Mouse (Mus musculus) left cerebral cortex, postnatal 4 days (tissue): ENCODE data around the gene Igfbp3. TPM values are rescaled to one million over a fixed set of nuclear protein-coding genes. Genes with fewer than 3 reads are reported as not detected.
"Not testable (repeated sequence)": the region's sequence is repeated elsewhere in the genome, so short reads cannot be mapped to it uniquely, and the experiment has no call there.

Experiments used
- DNase-seq: peaks from one replicate; pipeline ENCODE4 v3.0.0-alpha.2; 2022
- intact Hi-C: fragments of 180-260 bp; cut with DNase I; formaldehyde crosslinking; loops from one replicate; pipeline ENCODE4 v1.15.1; 2025
- total RNA-seq, 2 experiments: library from RNA; stranded (reverse); gene quantifications; 2 replicates each; pipeline ENCODE4 v1.2.3; 2021

The Igfbp3 gene
- total RNA-seq = 10 to 100 TPM; 20.6 to 21.3 TPM

- intact Hi-C loops = loop anchor here (2.0 to 5.0 kb wide), 5 partner anchors 124 to 1194 kb away; no protein-coding TSS in a partner anchor
- DNase-seq = peak; percentile 75
Observed at GRCm38 (mm10) chr11:7213501-7214341, at the start of gene Igfbp3. Gene Igfbp3, minus strand, starts transcription at chr11:7213923.

GRCm38 (mm10) chr11:7250870-7251269, 37.1 kb upstream of the Igfbp3 start:
- no peak for DNase-seq
- intact Hi-C loops = no loop called here

GRCm38 (mm10) chr11:7250415-7250814, 36.7 kb upstream of the Igfbp3 start:
- intact Hi-C loops = no loop called here
- DNase-seq = no peak

GRCm38 (mm10) chr11:7244782-7245181, 31.1 kb upstream of the Igfbp3 start:
- no peak for DNase-seq
- intact Hi-C loops = no loop called here

- intact Hi-C loops = no loop called here
- no peak for DNase-seq
Observed at GRCm38 (mm10) chr11:7239041-7239740, 25.5 kb upstream of the Igfbp3 start.

- no peak for DNase-seq
- intact Hi-C loops = no loop called here
Observed at GRCm38 (mm10) chr11:7238546-7238945, 24.8 kb upstream of the Igfbp3 start.

GRCm38 (mm10) chr11:7237712-7238111, 24.0 kb upstream of the Igfbp3 start:
- DNase-seq = no peak
- intact Hi-C loops = no loop called here

- intact Hi-C loops = no loop called here
- no peak for DNase-seq
Observed at GRCm38 (mm10) chr11:7236751-7237150, 23.0 kb upstream of the Igfbp3 start.

- no peak for DNase-seq
- intact Hi-C loops = no loop called here
Observed at GRCm38 (mm10) chr11:7234981-7235609, 21.4 kb upstream of the Igfbp3 start.

- intact Hi-C loops = no loop called here
- no peak for DNase-seq
Observed at GRCm38 (mm10) chr11:7234436-7234835, 20.7 kb upstream of the Igfbp3 start.

GRCm38 (mm10) chr11:7233333-7233732, 19.6 kb upstream of the Igfbp3 start:
- no peak for DNase-seq
- intact Hi-C loops = no loop called here

- no peak for DNase-seq
- intact Hi-C loops = no loop called here
Observed at GRCm38 (mm10) chr11:7231958-7232357, 18.2 kb upstream of the Igfbp3 start.

- no peak for DNase-seq
- intact Hi-C loops = no loop called here
Observed at GRCm38 (mm10) chr11:7230000-7230399, 16.3 kb upstream of the Igfbp3 start.

- intact Hi-C loops = no loop called here
- no peak for DNase-seq
Observed at GRCm38 (mm10) chr11:7228107-7228506, 14.4 kb upstream of the Igfbp3 start.

GRCm38 (mm10) chr11:7226810-7227550, 13.3 kb upstream of the Igfbp3 start:
- DNase-seq = no peak
- intact Hi-C loops = no loop called here

GRCm38 (mm10) chr11:7226200-7226599, 12.5 kb upstream of the Igfbp3 start:
- intact Hi-C loops = no loop called here
- peak; percentile 67 for DNase-seq

GRCm38 (mm10) chr11:7221826-7222225, 8.1 kb upstream of the Igfbp3 start:
- intact Hi-C loops = not testable (repeated sequence)

GRCm38 (mm10) chr11:7215703-7216102, 2.0 kb upstream of the Igfbp3 start:
- intact Hi-C loops = loop anchor here (2.0 kb wide), 2 partner anchors 1029 to 1087 kb away; no protein-coding TSS in a partner anchor
- peak; percentile 78 for DNase-seq

More at GRCm38 (mm10) chr11:7221826-7222225, 8.1 kb upstream of the Igfbp3 start:
- DNase-seq = peak; percentile 30

GRCm38 (mm10) chr11:7214761-7215160, 1.0 kb upstream of the Igfbp3 start:
- DNase-seq = peak; percentile 74
- intact Hi-C loops = loop anchor here (2.0 to 5.0 kb wide), 5 partner anchors 123 to 1193 kb away; no protein-coding TSS in a partner anchor

GRCm38 (mm10) chr11:7214342-7214660, 578 bp upstream of the Igfbp3 start:
- intact Hi-C loops = loop anchor here (2.0 to 5.0 kb wide), 5 partner anchors 123 to 1193 kb away; no protein-coding TSS in a partner anchor
- no peak for DNase-seq

GRCm38 (mm10) chr11:7213161-7213500, 592 bp downstream of the Igfbp3 start:
- intact Hi-C loops = loop anchor here (5.0 kb wide), 3 partner anchors 124 to 1194 kb away; no protein-coding TSS in a partner anchor
- DNase-seq = no peak
